Mouse (Mus musculus) right cerebral cortex, adult 18-20 months (tissue): ENCODE results near the gene Pdcd6.

ENCODE experiments used
- DNase-seq: peaks from one replicate; pipeline ENCODE4 v3.0.0; 2022; ENCODE audit warnings: mixed read lengths

Gene Pdcd6

GRCm38 (mm10) chr13:74317170-74317849, at the start of gene Pdcd6:
Gene Pdcd6, minus strand, starts transcription at chr13:74317580.
- DNase-seq, result peak; percentile 96

- DNase-seq, result no peak
Observed at GRCm38 (mm10) chr13:74363859-74364235, 46.5 kb upstream of the Pdcd6 start, which contains the start of gene Lrrc14b. Gene Lrrc14b, minus strand, starts transcription at chr13:74364005.

GRCm38 (mm10) chr13:74363176-74363858, 45.9 kb upstream of the Pdcd6 start:
- no peak for DNase-seq

- DNase-seq, result no peak
Observed at GRCm38 (mm10) chr13:74362218-74362617, 44.8 kb upstream of the Pdcd6 start.

- DNase-seq, result no peak
Observed at GRCm38 (mm10) chr13:74356491-74356890, 39.1 kb upstream of the Pdcd6 start.

GRCm38 (mm10) chr13:74350435-74350906, 33.1 kb upstream of the Pdcd6 start:
- no peak for DNase-seq

- DNase-seq, result peak; percentile 96
Observed at GRCm38 (mm10) chr13:74349566-74350434, 32.4 kb upstream of the Pdcd6 start, which contains the start of the genes Sdha and Ccdc127. Gene Sdha, minus strand, starts transcription at chr13:74350280. Gene Ccdc127, plus strand, starts transcription at chr13:74350309.

GRCm38 (mm10) chr13:74341036-74341435, 23.7 kb upstream of the Pdcd6 start:
- DNase-seq, result no peak

GRCm38 (mm10) chr13:74329321-74329720, 11.9 kb upstream of the Pdcd6 start:
- no peak for DNase-seq

- DNase-seq, result peak; percentile 13
Observed at GRCm38 (mm10) chr13:74316789-74317169, 601 bp downstream of the Pdcd6 start.

GRCm38 (mm10) chr13:74316386-74316785, 994 bp downstream of the Pdcd6 start:
- no peak for DNase-seq

- no peak for DNase-seq
Observed at GRCm38 (mm10) chr13:74314616-74315015, 2.8 kb downstream of the Pdcd6 start.

GRCm38 (mm10) chr13:74305780-74306179, 11.6 kb downstream of the Pdcd6 start:
- no peak for DNase-seq

GRCm38 (mm10) chr13:74305380-74305779, 12.0 kb downstream of the Pdcd6 start:
- no peak for DNase-seq

- DNase-seq, result no peak
Observed at GRCm38 (mm10) chr13:74302050-74303037, 15.0 kb downstream of the Pdcd6 start.

- no peak for DNase-seq
Observed at GRCm38 (mm10) chr13:74301607-74301984, 15.8 kb downstream of the Pdcd6 start.

- peak; percentile 64 for DNase-seq
Observed at GRCm38 (mm10) chr13:74300925-74301606, 16.3 kb downstream of the Pdcd6 start.

- DNase-seq, result no peak
Observed at GRCm38 (mm10) chr13:74296376-74296775, 21.0 kb downstream of the Pdcd6 start.

- DNase-seq, result peak; percentile 46
Observed at GRCm38 (mm10) chr13:74292167-74292566, 25.2 kb downstream of the Pdcd6 start, which contains the start of gene Ahrr. Gene Ahrr, minus strand, starts transcription at chr13:74292331.

GRCm38 (mm10) chr13:74289646-74290045, 27.7 kb downstream of the Pdcd6 start:
- no peak for DNase-seq

GRCm38 (mm10) chr13:74282299-74282698, 35.1 kb downstream of the Pdcd6 start:
- no peak for DNase-seq
